8 mouse cellular contexts compared by ENCODE assay signal in the genomic region with DNA sequence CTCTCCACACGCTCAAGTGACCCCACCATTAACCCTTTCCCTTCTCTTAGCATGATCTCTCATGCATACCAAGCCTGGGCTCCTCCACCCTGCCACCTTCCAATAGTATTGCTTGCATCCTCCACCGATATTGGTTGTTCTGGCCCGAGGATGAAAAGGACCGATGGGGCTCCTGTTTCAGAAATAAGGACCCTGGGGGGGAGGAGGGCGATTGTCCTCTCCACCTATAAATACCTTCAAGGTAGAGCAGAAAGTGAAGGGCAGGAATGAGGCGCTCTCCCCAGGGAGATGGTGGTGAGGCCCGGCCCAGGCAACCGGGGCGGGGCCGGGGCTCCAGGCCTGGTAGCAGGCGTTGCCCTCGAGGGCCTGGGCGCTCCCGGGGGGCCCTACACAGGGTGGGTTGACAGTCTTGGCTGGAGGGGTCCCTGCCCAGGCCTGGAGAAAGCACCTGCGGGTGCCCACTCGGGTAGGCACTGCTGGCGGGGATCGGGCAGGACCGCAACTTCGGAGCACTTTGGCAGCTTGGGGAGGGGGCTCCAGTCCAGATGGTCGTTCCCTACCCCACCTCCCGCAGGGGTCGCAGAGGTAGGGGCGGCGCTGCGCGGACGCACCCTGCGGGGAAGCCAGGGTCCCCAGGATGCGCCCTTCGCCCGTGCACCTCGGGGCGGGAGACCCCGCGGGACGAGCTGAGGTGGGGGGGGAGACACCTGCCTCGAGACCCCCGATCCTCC. TPM values are rescaled to one million over a fixed set of nuclear protein-coding genes. Genes with fewer than 3 reads are reported as not detected.
DNase-seq lines count a peak whose midpoint lies in the region; ATAC-seq and TF ChIP-seq lines count a peak whose summit lies in the region.

No protein-coding gene starts in this region.

- no peaks in the 10 kb centered on the region for H3K9me3 ChIP-seq in intestine, embryonic 15.5 days
- no peaks in the 10 kb centered on the region for H3K9me3 ChIP-seq in liver, embryonic 16.5 days (replicated peaks; ENCODE audit: control insufficient read depth, low read length)
- no peaks in the 10 kb centered on the region for H3K9me3 ChIP-seq in neural tube, embryonic 15.5 days (replicated peaks)

- DNase-seq in layer of hippocampus, adult 2 months (ENCODE audit: low spot score in 2 of 2) = peak in 1 of 2 experiments; percentile 27
- no peak for DNase-seq in layer of hippocampus, postnatal 14 days (ENCODE audit: low spot score in 2 of 2)
- peak; percentile 23 for DNase-seq in ZHBTc4 (ENCODE audit: low read depth, low spot score)
- no peak for DNase-seq in c-Kit-positive CD71-positive TER-119-positive erythroid progenitor cells, embryonic 14.5 days (ENCODE audit: low spot score)

- H3K4me1 ChIP-seq in intestine, embryonic 15.5 days (replicated peaks) = peaks cover 9% of the 10 kb centered on the region; the same call in 1 of the 2 replicates
- H3K4me1 ChIP-seq in liver, embryonic 16.5 days (ENCODE audit: control insufficient read depth, low read depth, low read length) = peaks cover 26% of the 10 kb centered on the region
- H3K4me1 ChIP-seq in neural tube, embryonic 15.5 days = peaks cover 26% of the 10 kb centered on the region

- ATAC-seq in erythroid progenitor cell, adult 5-6 weeks (replicated peaks; ENCODE audit: low FRiP score, poor library complexity, severe bottlenecking) = 0 out of 2 replicates have a peak, but pooled peaks have one; percentile 35
- ATAC-seq in intestine, embryonic 15.5 days = peak; percentile 79
- ATAC-seq in liver, embryonic 16.5 days (ENCODE audit: low read depth) = peak; percentile 65
- ATAC-seq in neural tube, embryonic 15.5 days (ENCODE audit: low FRiP score) = peak; percentile 76

- H3K4me3 ChIP-seq in layer of hippocampus, adult 2 months = peak overlapping the region; percentile 92
- H3K4me3 ChIP-seq in intestine, embryonic 15.5 days (replicated peaks) = peak overlapping the region; percentile 73
- H3K4me3 ChIP-seq in liver, embryonic 16.5 days (ENCODE audit: low read depth, low read length) = peak overlapping the region; percentile 79
- peak overlapping the region; percentile 58 for H3K4me3 ChIP-seq in neural tube, embryonic 15.5 days (replicated peaks)

- H3K4me2 ChIP-seq in intestine, embryonic 15.5 days (replicated peaks) = peak overlapping the region; percentile 96
- H3K4me2 ChIP-seq in liver, embryonic 16.5 days (ENCODE audit: low read depth, low read length) = peak overlapping the region; percentile 99
- H3K4me2 ChIP-seq in neural tube, embryonic 15.5 days = peak overlapping the region; percentile 95

- peak overlapping the region; percentile 95 for H3K27ac ChIP-seq in layer of hippocampus, adult 2 months
- H3K27ac ChIP-seq in intestine, embryonic 15.5 days = peak overlapping the region; percentile 79; the same call in 1 of the 2 replicates
- peak overlapping the region; percentile 73 for H3K27ac ChIP-seq in liver, embryonic 16.5 days (ENCODE audit: low read length)
- H3K27ac ChIP-seq in neural tube, embryonic 15.5 days (replicated peaks) = peak overlapping the region; percentile 88

- peaks cover 26% of the 10 kb centered on the region for H3K27me3 ChIP-seq in intestine, embryonic 15.5 days (replicated peaks)
- H3K27me3 ChIP-seq in liver, embryonic 16.5 days (ENCODE audit: control insufficient read depth, insufficient read depth, low read depth, low read length) = no peaks in the 10 kb centered on the region
- peaks cover 29% of the 10 kb centered on the region for H3K27me3 ChIP-seq in neural tube, embryonic 15.5 days (replicated peaks)

- 0 out of 2 replicates have a peak, but pooled peaks cover 6% of the 10 kb centered on the region for H3K36me3 ChIP-seq in intestine, embryonic 15.5 days
- H3K36me3 ChIP-seq in liver, embryonic 16.5 days (ENCODE audit: control insufficient read depth, insufficient read depth) = no peaks in the 10 kb centered on the region
- H3K36me3 ChIP-seq in neural tube, embryonic 15.5 days = peaks cover 26% of the 10 kb centered on the region

- no peak for TF ChIP-seq CTCF in layer of hippocampus, adult 2 months (conservative IDR thresholded peaks at IDR 0.05)

- peak overlapping the region; percentile 81 for H3K9ac ChIP-seq in intestine, embryonic 15.5 days
- H3K9ac ChIP-seq in liver, embryonic 16.5 days (ENCODE audit: low read depth, low read length) = peak overlapping the region; percentile 78
- peak overlapping the region; percentile 75 for H3K9ac ChIP-seq in neural tube, embryonic 15.5 days (replicated peaks)

- 1% methylated on average over 39 of the region's 39 CpGs for WGBS in intestine, embryonic 15.5 days
- 2% methylated on average over 33 of the region's 39 CpGs for WGBS in liver, embryonic 16.5 days (ENCODE audit: insufficient replicate concordance)
- WGBS in neural tube, embryonic 15.5 days = under 1% methylated on average over 33 of the region's 39 CpGs

RNA-seq across cellular contexts. Expression of a gene that starts 0.7 kb away (rescaled TPM):
- 10 to 100 TPM; 55.0 to 57.2 TPM for total RNA-seq in layer of hippocampus, adult 2 months (2021)
- total RNA-seq in layer of hippocampus, postnatal 14 days (2021) = 10 to 100 TPM; 66.8 to 74.7 TPM
- total RNA-seq in erythroid progenitor cell, adult 5-6 weeks (2015; ENCODE audit: low replicate concordance) = 14.1 and 19.7 TPM in 2 replicates
- 3.3 and 5.6 TPM in 2 replicates for total RNA-seq in erythroid progenitor cell, adult 5-6 weeks (2017; ENCODE audit: low replicate concordance)
- 24.6 and 24.7 TPM in 2 replicates for polyA plus RNA-seq in intestine, embryonic 15.5 days (2015; fragmentation: Nextera tagmentation; extraction: Ambion mirVana)
- 4.8 and 5.8 TPM in 2 replicates for polyA plus RNA-seq in liver, embryonic 16.5 days (2015; fragmentation: Nextera tagmentation; extraction: Ambion mirVana)
- polyA plus RNA-seq in neural tube, embryonic 15.5 days (2015; fragmentation: Nextera tagmentation; extraction: Ambion mirVana) = 34.0 and 34.3 TPM in 2 replicates

RNA-seq across cellular contexts. Expression of a gene that starts 14.8 kb away (rescaled TPM):
- total RNA-seq in layer of hippocampus, adult 2 months (2021) = 1 to 10 TPM; 2.9 to 4.6 TPM
- total RNA-seq in layer of hippocampus, postnatal 14 days (2021) = 1 to 10 TPM; 2.6 to 3.1 TPM
- 12.6 and 16.3 TPM in 2 replicates for total RNA-seq in erythroid progenitor cell, adult 5-6 weeks (2015; ENCODE audit: low replicate concordance)
- total RNA-seq in erythroid progenitor cell, adult 5-6 weeks (2017; ENCODE audit: low replicate concordance) = 5.3 and 17.5 TPM in 2 replicates
- 1.7 and 1.8 TPM in 2 replicates for polyA plus RNA-seq in intestine, embryonic 15.5 days (2015; fragmentation: Nextera tagmentation; extraction: Ambion mirVana)
- polyA plus RNA-seq in liver, embryonic 16.5 days (2015; fragmentation: Nextera tagmentation; extraction: Ambion mirVana) = 2.6 and 2.9 TPM in 2 replicates
- polyA plus RNA-seq in neural tube, embryonic 15.5 days (2015; fragmentation: Nextera tagmentation; extraction: Ambion mirVana) = 0.55 and 11.3 TPM in 2 replicates

RNA-seq across cellular contexts. Expression of a gene that starts 35.4 kb away (rescaled TPM):
- total RNA-seq in layer of hippocampus, adult 2 months (2021) = not detected
- total RNA-seq in layer of hippocampus, postnatal 14 days (2021) = not detected
- 1.1 and 3.4 TPM in 2 replicates for total RNA-seq in erythroid progenitor cell, adult 5-6 weeks (2015; ENCODE audit: low replicate concordance)
- total RNA-seq in erythroid progenitor cell, adult 5-6 weeks (2017; ENCODE audit: low replicate concordance) = 1.2 and 2.1 TPM in 2 replicates
- 0.28 and 0.40 TPM in 2 replicates for polyA plus RNA-seq in intestine, embryonic 15.5 days (2015; fragmentation: Nextera tagmentation; extraction: Ambion mirVana)
- 11.0 and 12.9 TPM in 2 replicates for polyA plus RNA-seq in liver, embryonic 16.5 days (2015; fragmentation: Nextera tagmentation; extraction: Ambion mirVana)
- polyA plus RNA-seq in neural tube, embryonic 15.5 days (2015; fragmentation: Nextera tagmentation; extraction: Ambion mirVana) = 4.0 TPM in 1 of 2 replicates, not detected in the other

RNA-seq across cellular contexts. Expression of a gene that starts 38.1 kb away (rescaled TPM):
- 100 to 1,000 TPM; 220 to 238 TPM for total RNA-seq in layer of hippocampus, adult 2 months (2021)
- 100 to 1,000 TPM; 134 to 157 TPM for total RNA-seq in layer of hippocampus, postnatal 14 days (2021)
- 45.8 and 108 TPM in 2 replicates for total RNA-seq in erythroid progenitor cell, adult 5-6 weeks (2015; ENCODE audit: low replicate concordance)
- 150 and 167 TPM in 2 replicates for total RNA-seq in erythroid progenitor cell, adult 5-6 weeks (2017; ENCODE audit: low replicate concordance)
- polyA plus RNA-seq in intestine, embryonic 15.5 days (2015; fragmentation: Nextera tagmentation; extraction: Ambion mirVana) = 62.6 and 72.3 TPM in 2 replicates
- polyA plus RNA-seq in liver, embryonic 16.5 days (2015; fragmentation: Nextera tagmentation; extraction: Ambion mirVana) = 37.9 and 42.2 TPM in 2 replicates
- polyA plus RNA-seq in neural tube, embryonic 15.5 days (2015; fragmentation: Nextera tagmentation; extraction: Ambion mirVana) = 146 and 170 TPM in 2 replicates
